Mouse (Mus musculus) cortical plate, adult 2 months (tissue): ENCODE data around the gene Sdha.

Experiments used
- CTCF ChIP-seq: fragments of 200-500 bp; IDR thresholded peaks from 2 replicates; pipeline ENCODE4 v1.5.1; 2011; ENCODE audit warnings: mild to moderate bottlenecking, control low read depth, low read length; ENCODE audit not compliant: insufficient read depth; ENCODE audit errors: extremely low read depth
- POLR2A ChIP-seq: fragments of 200-500 bp; IDR thresholded peaks from 2 replicates; pipeline ENCODE4 v1.6.1; 2011; ENCODE audit warnings: mild to moderate bottlenecking, low read length, control low read depth; ENCODE audit not compliant: insufficient read depth; ENCODE audit errors: extremely low read depth

DNA sequence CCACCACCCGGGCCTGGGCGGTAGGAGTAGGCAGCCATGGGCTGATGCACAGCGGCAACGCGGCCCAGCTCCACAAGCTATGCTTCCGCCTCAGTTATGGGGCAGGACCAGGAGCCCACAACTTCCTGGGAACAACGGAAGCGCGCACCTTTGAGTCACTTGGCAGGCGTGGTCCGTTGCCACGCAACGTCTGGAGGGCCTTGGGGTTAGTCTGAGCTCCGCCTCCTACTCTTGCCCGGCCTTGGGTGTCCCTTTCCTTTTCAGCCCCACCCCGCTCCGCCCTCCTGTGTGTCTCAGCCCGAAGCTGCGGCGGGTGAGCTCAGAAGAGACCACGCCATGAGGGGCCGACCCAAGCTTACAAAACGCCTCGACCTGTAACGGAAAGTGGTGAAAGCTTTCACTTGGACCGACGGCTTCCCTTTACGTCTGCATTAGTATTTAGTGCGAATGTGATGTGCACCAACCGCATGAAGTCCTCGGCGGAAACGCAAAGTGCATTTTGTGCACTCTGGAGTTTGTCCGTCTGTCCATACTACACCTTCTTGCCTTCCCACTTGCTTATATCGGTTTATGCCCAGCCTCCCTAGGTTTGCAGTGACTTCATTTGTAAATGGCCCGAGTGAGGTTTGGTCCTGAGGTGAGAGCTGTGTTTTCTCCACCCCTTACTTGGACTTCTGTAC, 32.8 kb downstream of the Sdha start, which contains the start of gene Pdcd6:
- TF ChIP-seq POLR2A (peak; percentile 91), CTCF (no peak)
